Mouse (Mus musculus) heart, embryonic 15.5 days (tissue): ENCODE measurements at regions not wholly inside any gene's neighbourhood (a gene's known extent, or its start where the extent isn't known, plus 50 kb on each side); places are given as distances from the start of the nearest gene placed in this dataset.

ENCODE experiments used
- ATAC-seq: fragments of 200-750 bp; cut with Nextera tagmentation; replicated peaks from 2 replicates; pipeline ENCODE4 v1.8.0; 2017; ENCODE audit warnings: low read depth, moderate TSS enrichment; ENCODE audit not compliant: insufficient number of reproducible peaks, insufficient read depth, low FRiP score
- H3K27ac ChIP-seq: fragments of 300-500 bp; sonication (generic); 2 replicates; pipeline ENCODE4 v1.5.1; 2015; ENCODE audit warnings: mild to moderate bottlenecking, inconsistent platforms
- H3K27me3 ChIP-seq: fragments of 300-500 bp; sonication (generic); 2 replicates; pipeline ENCODE4 v1.6.1; 2015; ENCODE audit warnings: inconsistent platforms
- H3K36me3 ChIP-seq: fragments of 300-500 bp; sonication (generic); 2 replicates; pipeline ENCODE4 v1.6.1; 2015; ENCODE audit warnings: mild to moderate bottlenecking, inconsistent platforms
- H3K4me1 ChIP-seq: fragments of 300-500 bp; sonication (generic); replicated peaks from 2 replicates; pipeline ENCODE4 v1.6.1; 2015; ENCODE audit warnings: inconsistent platforms
- H3K4me2 ChIP-seq: fragments of 300-500 bp; sonication (generic); 2 replicates; pipeline ENCODE4 v1.6.1; 2015; ENCODE audit warnings: inconsistent platforms, mild to moderate bottlenecking, moderate library complexity
- H3K4me3 ChIP-seq: fragments of 300-500 bp; sonication (generic); 2 replicates; pipeline ENCODE4 v1.5.1; 2015; ENCODE audit warnings: mild to moderate bottlenecking, inconsistent platforms
- H3K9ac ChIP-seq: fragments of 300-500 bp; sonication (generic); 2 replicates; pipeline ENCODE4 v1.6.1; 2015; ENCODE audit warnings: mild to moderate bottlenecking, inconsistent platforms
- H3K9me3 ChIP-seq: fragments of 300-500 bp; sonication (generic); replicated peaks from 2 replicates; pipeline ENCODE4 v1.6.1; 2016; ENCODE audit warnings: inconsistent platforms
- WGBS: fragments of 180-500 bp; shearing (Covaris S2); methylation state at CpG from one replicate; pipeline ENCODE4 v1.1.7; 2015; ENCODE audit warnings: mixed read lengths; 5-methylcytosine and 5-hydroxymethylcytosine counted together

DNA sequence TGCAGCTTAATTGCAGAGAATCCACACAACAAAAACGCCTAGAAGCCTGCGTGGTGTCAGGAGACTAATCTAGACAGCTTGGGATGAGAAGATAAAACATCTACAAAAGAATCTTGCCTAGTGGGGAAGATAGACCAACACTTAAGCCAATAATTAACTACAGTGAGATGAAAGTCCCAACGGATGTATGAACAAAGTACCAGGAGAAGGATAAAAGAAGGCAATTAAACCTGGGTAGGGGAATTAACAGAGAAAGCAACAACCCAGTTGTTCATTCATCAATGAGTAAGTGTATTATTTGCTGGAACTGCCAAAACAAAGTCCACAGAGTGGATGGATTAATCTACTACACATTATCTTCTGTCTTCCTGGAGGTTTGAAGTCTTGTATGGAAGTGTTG, 99.8 kb downstream of the Olfm4 start:
- Histone ChIP-seq H3K9me3 (peaks cover 2% of the 10 kb centered on the region; the same call in 1 of the 2 replicates), H3K4me1 (no peaks in the 10 kb centered on the region)
- WGBS, result 71% methylated on average over 3 of the region's 3 CpGs

DNA sequence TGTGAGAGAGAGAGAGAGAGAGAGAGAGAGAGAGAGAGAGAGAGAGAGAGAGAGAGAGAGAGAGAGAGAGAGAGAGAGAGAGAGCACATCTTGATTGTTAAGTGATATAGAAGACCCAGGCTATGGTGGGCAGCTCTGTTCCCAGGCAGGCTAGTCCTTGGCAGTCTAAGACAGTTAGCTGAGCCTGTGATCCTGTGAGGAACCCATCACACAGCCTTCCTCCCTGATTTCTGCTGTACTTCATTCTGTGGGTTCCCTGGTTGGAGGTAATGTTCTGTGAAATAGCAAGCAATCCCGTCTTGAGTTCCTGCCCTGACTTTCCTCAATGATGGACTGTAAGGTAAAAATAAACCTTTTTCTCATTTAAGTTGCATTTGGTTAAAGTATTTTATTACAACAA, 113.4 kb downstream of the Olfm4 start:
- Histone ChIP-seq H3K27ac (no peak overlapping the region), H3K4me3 (no peak overlapping the region), H3K4me2 (no peak overlapping the region), H3K27me3 (no peaks in the 10 kb centered on the region), H3K9me3 (no peaks in the 10 kb centered on the region), H3K9ac (no peak overlapping the region), H3K36me3 (no peaks in the 10 kb centered on the region), H3K4me1 (no peaks in the 10 kb centered on the region)
- no peak for ATAC-seq
- 62% methylated on average over 1 of the region's 1 CpGs for WGBS

More for the DNA sequence above, 99.8 kb downstream of the Olfm4 start:
- no peaks in the 10 kb centered on the region for H3K27me3 ChIP-seq
- no peak overlapping the region for H3K4me3 ChIP-seq
- H3K27ac ChIP-seq, result no peak overlapping the region
- H3K36me3 ChIP-seq, result no peaks in the 10 kb centered on the region
- no peak overlapping the region for H3K4me2 ChIP-seq
- no peak for ATAC-seq
- H3K9ac ChIP-seq, result no peak overlapping the region

DNA sequence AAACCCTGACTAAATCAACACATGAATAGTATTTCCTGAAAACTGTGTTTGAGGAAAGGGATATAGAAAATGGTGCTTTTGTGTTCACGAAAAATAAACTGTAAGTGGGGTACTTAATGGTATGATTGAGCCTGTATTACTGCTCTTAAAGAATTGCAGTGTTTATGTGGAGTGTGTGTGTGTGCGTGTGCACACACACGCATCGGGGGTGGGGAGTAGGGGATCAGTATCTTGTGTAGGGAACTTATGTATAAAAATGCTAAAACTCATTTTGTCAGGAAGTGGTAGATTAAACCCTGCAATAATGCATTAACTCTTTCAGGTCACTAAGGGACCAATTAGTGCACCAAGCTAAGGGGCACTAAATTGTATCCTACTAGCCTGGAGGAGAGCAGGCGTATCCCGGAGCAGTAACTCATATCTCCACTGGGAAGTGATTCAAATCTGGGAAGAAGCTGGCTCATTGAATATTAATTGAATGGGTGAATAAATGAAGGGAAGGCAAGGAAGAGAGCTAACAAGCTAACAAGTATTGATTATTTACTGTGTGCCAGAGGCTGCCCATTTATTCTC, 129.3 kb downstream of the Olfm4 start:
- no peak for ATAC-seq
- Histone ChIP-seq H3K9ac (no peak overlapping the region), H3K27ac (no peak overlapping the region), H3K4me1 (no peaks in the 10 kb centered on the region), H3K4me3 (no peak overlapping the region), H3K27me3 (no peaks in the 10 kb centered on the region), H3K9me3 (no peaks in the 10 kb centered on the region), H3K36me3 (no peaks in the 10 kb centered on the region), H3K4me2 (no peak overlapping the region)
- WGBS, result 85% methylated on average over 6 of the region's 6 CpGs

DNA sequence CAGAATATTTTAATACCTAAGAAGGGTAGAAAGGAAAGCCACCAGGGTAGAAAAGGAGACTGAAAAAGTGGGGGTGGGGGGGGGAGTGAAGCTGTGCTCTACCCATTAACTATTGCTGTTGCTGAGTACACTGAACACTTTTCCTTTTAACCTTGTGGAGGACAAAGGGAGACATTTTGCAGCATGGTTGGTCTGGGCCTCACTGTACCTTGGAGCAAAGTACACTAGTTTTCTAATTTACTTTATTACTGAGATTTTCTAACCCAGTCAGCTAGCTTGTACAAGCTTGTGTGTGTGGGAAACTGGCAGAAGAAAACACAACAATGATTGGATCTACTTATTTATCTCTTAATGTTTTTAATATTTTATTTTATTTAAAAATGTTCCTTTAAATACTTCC, 130.4 kb downstream of the Olfm4 start:
- Histone ChIP-seq H3K9me3 (no peaks in the 10 kb centered on the region), H3K9ac (no peak overlapping the region), H3K4me1 (no peaks in the 10 kb centered on the region), H3K36me3 (no peaks in the 10 kb centered on the region), H3K4me3 (no peak overlapping the region), H3K27me3 (no peaks in the 10 kb centered on the region), H3K4me2 (no peak overlapping the region), H3K27ac (no peak overlapping the region)
- ATAC-seq, result no peak

DNA sequence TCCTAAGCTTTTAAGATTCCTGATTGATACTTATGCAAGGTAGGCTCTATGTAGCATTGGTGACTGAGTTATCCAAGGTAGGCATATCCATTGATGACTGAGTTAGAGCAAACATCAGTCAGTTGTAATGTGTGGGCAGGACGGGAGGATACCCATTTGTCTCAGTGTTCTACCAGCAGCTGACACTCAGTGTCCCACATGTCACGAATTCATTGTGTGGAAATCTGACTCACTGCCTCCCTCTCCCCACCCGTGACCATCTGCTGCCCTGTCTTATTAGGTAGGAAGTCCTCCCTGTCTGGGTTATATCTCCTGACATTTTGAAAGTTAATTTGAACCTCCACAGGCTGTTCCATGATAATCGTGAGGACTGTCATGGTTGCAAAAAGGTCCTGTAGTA, 141.3 kb downstream of the Olfm4 start:
- 61% methylated on average over 4 of the region's 4 CpGs for WGBS
- H3K9me3 ChIP-seq, result no peaks in the 10 kb centered on the region
- no peaks in the 10 kb centered on the region for H3K4me1 ChIP-seq
- no peaks in the 10 kb centered on the region for H3K27me3 ChIP-seq
- no peak overlapping the region for H3K9ac ChIP-seq
- no peaks in the 10 kb centered on the region for H3K36me3 ChIP-seq
- no peak overlapping the region for H3K4me2 ChIP-seq
- ATAC-seq, result no peak
- no peak overlapping the region for H3K4me3 ChIP-seq
- no peak overlapping the region for H3K27ac ChIP-seq

DNA sequence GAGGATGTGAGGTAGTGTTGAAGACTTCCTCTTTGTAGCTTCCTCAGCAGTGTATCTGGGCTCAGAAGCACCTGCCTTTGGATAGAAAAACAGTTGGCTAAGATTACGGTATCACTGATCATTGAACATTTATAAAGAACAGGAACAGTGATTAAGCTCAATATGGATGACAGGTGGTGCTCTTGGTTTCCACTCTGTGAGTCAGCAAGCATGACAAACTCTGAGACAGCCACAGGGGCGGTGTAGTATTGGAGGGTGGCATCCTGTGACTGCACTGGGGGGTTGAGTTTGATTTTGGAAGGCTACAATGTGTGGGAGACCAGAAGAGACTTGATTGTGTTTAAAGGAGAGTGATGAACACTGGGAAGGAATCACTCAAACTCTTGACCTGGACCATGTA, 144.3 kb downstream of the Olfm4 start:
- no peak overlapping the region for H3K4me3 ChIP-seq
- H3K4me2 ChIP-seq, result no peak overlapping the region
- no peak overlapping the region for H3K27ac ChIP-seq
- no peaks in the 10 kb centered on the region for H3K36me3 ChIP-seq
- 81% methylated on average over 2 of the region's 2 CpGs for WGBS
- no peak for ATAC-seq
- H3K27me3 ChIP-seq, result no peaks in the 10 kb centered on the region
- H3K9me3 ChIP-seq, result no peaks in the 10 kb centered on the region
- no peaks in the 10 kb centered on the region for H3K4me1 ChIP-seq
- H3K9ac ChIP-seq, result no peak overlapping the region

DNA sequence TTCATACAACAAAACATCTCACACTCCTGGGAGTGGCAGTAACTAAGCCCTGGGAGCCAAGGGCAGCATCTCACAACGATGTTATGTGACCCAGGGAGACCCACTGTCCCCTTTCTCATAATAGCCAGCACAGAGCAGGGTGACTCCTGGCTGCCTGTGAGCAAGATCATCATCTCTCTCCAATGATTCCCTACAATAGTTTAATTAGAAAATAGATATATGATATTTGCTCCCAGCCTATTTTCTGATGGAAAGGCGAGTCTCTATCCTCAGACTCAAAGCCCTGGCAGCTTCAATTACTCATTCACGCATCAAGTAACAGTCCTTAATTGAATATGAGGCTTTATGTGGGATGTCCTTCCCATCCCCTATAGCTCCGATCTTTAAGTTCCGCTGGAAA, 153.7 kb downstream of the Olfm4 start:
- WGBS, result 79% methylated on average over 5 of the region's 5 CpGs
- Histone ChIP-seq H3K27me3 (no peaks in the 10 kb centered on the region), H3K4me3 (no peak overlapping the region), H3K9me3 (no peaks in the 10 kb centered on the region), H3K4me2 (no peak overlapping the region), H3K9ac (no peak overlapping the region), H3K4me1 (no peaks in the 10 kb centered on the region), H3K27ac (no peak overlapping the region), H3K36me3 (no peaks in the 10 kb centered on the region)
- no peak for ATAC-seq

DNA sequence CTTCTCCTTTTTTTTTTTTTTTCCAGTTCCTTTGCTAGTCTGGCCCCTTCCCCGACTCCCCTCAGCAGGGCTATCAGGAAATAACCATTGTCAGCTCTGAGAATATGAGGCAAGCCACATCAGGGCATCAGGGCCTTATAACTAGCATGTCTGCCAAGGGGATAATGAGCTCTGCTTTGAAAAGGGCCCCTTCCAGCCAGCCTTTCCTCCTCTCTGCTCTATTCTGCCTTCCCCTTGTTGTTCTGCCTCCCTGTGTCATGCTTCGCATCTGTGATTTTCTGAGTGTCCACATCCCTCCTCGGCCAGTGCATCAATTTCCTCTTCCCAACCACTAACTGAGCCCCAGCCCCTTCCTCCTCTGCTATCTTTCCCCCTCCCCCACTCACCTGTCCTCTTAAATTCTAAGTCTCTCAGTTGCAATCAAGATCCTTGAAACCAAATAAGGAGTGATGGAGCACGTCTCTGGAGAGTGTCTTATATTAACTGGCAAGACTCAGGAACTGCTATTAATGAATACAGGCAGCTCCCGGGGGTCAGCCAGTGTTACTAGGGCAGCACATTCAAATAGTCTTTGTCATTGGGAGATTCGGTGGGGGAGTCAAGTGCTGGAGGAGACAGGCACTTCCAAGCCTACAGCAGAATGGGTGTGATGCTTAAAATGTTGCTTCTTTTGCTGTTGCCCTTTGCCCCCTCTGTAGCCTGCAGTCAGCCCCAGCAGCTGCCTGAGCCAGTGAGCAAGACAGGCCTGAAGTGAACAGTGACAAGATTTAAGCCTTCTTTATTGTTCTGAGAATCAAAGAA, 155.3 kb downstream of the Olfm4 start:
- Histone ChIP-seq H3K9ac (no peak overlapping the region), H3K4me2 (no peak overlapping the region), H3K9me3 (no peaks in the 10 kb centered on the region), H3K36me3 (no peaks in the 10 kb centered on the region), H3K4me1 (no peaks in the 10 kb centered on the region), H3K27ac (no peak overlapping the region), H3K4me3 (no peak overlapping the region), H3K27me3 (no peaks in the 10 kb centered on the region)
- ATAC-seq, result no peak
- WGBS, result 45% methylated on average over 6 of the region's 6 CpGs

DNA sequence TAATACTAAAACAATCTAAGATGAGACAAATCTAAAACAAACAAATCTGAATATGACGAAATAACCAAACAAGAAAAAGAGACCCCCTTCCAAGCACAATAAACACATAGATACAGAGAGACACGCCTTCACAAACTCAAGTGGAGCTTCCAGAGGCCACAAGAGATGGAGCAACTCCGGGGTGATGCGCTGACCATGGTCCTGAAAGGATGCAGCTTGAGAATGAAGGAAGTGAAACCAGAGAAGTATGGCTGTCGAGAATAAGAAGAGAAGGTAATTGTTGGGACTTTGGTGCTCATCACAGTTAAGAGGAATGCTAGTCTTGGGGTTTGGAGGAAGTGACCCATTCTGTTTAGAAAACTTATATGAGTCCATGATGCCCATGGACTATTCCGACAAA, 173.1 kb downstream of the Olfm4 start:
- H3K4me3 ChIP-seq, result no peak overlapping the region
- no peaks in the 10 kb centered on the region for H3K9me3 ChIP-seq
- H3K27ac ChIP-seq, result no peak overlapping the region
- no peaks in the 10 kb centered on the region for H3K4me1 ChIP-seq
- ATAC-seq, result no peak
- no peak overlapping the region for H3K4me2 ChIP-seq
- no peak overlapping the region for H3K9ac ChIP-seq
- 33% methylated on average over 6 of the region's 6 CpGs for WGBS
- no peaks in the 10 kb centered on the region for H3K36me3 ChIP-seq
- no peaks in the 10 kb centered on the region for H3K27me3 ChIP-seq

DNA sequence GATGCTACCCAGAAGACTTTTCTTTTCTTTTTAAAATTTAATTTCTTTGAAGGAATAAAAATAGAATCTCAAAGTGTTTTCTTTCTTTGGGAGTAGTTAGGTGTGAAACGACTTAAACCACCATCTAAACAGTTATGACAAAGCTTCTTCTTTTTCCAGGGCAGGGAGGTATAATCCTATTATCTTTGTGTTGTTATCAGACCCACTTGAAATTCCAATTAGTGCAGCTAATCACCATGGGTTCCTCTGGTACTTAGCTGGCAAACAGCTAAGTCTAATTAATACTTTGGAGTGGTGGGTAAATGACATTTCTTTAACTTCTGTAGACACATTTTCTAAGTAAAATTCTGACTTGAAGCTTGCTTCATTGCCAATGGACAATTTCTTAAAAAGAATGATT, 185.3 kb downstream of the Olfm4 start:
- H3K9me3 ChIP-seq, result no peaks in the 10 kb centered on the region
- no peak overlapping the region for H3K27ac ChIP-seq
- no peak overlapping the region for H3K4me2 ChIP-seq
- H3K36me3 ChIP-seq, result no peaks in the 10 kb centered on the region
- H3K9ac ChIP-seq, result no peak overlapping the region
- 24% methylated on average over 1 of the region's 1 CpGs for WGBS
- H3K4me1 ChIP-seq, result no peaks in the 10 kb centered on the region
- no peak overlapping the region for H3K4me3 ChIP-seq
- ATAC-seq, result no peak
- H3K27me3 ChIP-seq, result no peaks in the 10 kb centered on the region

DNA sequence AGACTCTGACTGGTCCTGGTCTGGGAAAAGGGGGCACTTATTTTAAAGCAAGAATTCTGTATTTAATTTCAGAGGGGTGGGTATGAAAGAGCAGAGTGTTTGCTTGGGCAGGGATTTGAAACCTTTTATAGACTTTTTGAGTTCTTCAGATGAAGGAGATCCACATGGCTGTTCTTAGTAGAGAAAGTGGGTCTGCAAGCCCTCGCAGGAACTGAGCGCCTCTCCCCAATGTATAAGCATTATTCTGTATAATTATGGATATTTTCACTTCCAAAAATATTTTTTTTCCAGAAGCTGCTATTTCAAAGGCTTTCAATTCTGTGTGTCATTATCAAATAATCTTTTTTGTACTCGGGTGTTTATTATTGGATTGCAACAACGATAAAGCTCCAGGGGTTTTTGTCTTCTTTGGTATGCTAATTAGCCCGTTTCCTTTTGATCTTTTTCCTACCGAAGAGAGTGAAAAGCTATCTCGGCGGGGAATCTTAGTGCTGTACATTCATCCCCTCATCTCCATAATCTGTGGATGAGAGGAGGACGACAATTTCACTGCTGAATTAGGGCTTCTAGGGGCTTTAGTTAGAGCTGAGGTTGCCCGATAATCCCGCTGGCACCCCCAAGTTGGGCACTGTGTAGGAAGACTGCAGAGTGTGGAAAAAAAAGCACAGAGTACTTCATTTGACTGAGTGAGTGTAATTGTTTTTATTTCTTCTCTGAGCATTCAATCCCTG, 186.7 kb downstream of the Olfm4 start:
- Histone ChIP-seq H3K27me3 (no peaks in the 10 kb centered on the region), H3K9ac (no peak overlapping the region), H3K4me2 (no peak overlapping the region), H3K27ac (no peak overlapping the region), H3K4me1 (no peaks in the 10 kb centered on the region), H3K36me3 (no peaks in the 10 kb centered on the region), H3K4me3 (no peak overlapping the region), H3K9me3 (no peaks in the 10 kb centered on the region)
- whole genome bisulfite sequencing, result 12% methylated on average over 11 of the region's 11 CpGs
- ATAC-seq, result no peak
